Mouse (Mus musculus): Measurements from ENCODE around the gene Fam83d. TPM values are rescaled to one million over a fixed set of nuclear protein-coding genes. Genes with fewer than 3 reads are reported as not detected.
"Not testable (repeated sequence)": the region's sequence is repeated elsewhere in the genome, so short reads cannot be mapped to it uniquely, and the experiment has no call there.

The Fam83d gene
- polyA plus RNA-seq, 1 experiment from 2014 or later = 54.1 TPM

GRCm38 (mm10) chr2:158736247-158736646, 31.6 kb upstream of the Fam83d start:
- not testable (repeated sequence) for H3K36me3 ChIP-seq (replicated peaks; ENCODE audit: control insufficient read depth, insufficient read depth, low read depth, low read length); ATAC-seq (replicated peaks; ENCODE audit: insufficient number of reproducible peaks, low FRiP score, low TSS enrichment, low read depth); H3K9me3 ChIP-seq (replicated peaks; ENCODE audit: control insufficient read depth, low read length); H3K9ac ChIP-seq (replicated peaks; ENCODE audit: low read length); DNase-seq (ENCODE audit: low spot score); H3K4me2 ChIP-seq (ENCODE audit: low read depth, low read length); H3K4me1 ChIP-seq (ENCODE audit: control insufficient read depth, insufficient read depth, low read length); H3K4me3 ChIP-seq (ENCODE audit: low read depth, low read length); H3K27me3 ChIP-seq (ENCODE audit: control insufficient read depth, insufficient read depth, low read length); H3K27ac ChIP-seq (replicated peaks; ENCODE audit: low read depth, low read length)
- 88% methylated on average over 4 of the region's 4 CpGs for WGBS

- 88% methylated on average over 11 of the region's 11 CpGs for WGBS
- Histone ChIP-seq H3K9me3 (replicated peaks; ENCODE audit: control insufficient read depth, low read length) (no peaks in the 10 kb centered on the region), H3K27ac (replicated peaks; ENCODE audit: low read depth, low read length) (no peak overlapping the region), H3K9ac (replicated peaks; ENCODE audit: low read length) (no peak overlapping the region), H3K36me3 (replicated peaks; ENCODE audit: control insufficient read depth, insufficient read depth, low read depth, low read length) (no peaks in the 10 kb centered on the region), H3K4me2 (ENCODE audit: low read depth, low read length) (no peak overlapping the region), H3K4me1 (ENCODE audit: control insufficient read depth, insufficient read depth, low read length) (no peaks in the 10 kb centered on the region), H3K27me3 (ENCODE audit: control insufficient read depth, insufficient read depth, low read length) (no peaks in the 10 kb centered on the region), H3K4me3 (ENCODE audit: low read depth, low read length) (no peak overlapping the region)
- ATAC-seq (replicated peaks; ENCODE audit: insufficient number of reproducible peaks, low FRiP score, low TSS enrichment, low read depth) (no peak), DNase-seq (ENCODE audit: low spot score) (no peak)
These were observed 29.3 kb upstream of the Fam83d start for GRCm38 (mm10) chr2:158738591-158738990.

GRCm38 (mm10) chr2:158739113-158739512, 28.8 kb upstream of the Fam83d start:
- Histone ChIP-seq H3K27me3 (ENCODE audit: control insufficient read depth, insufficient read depth, low read length) (no peaks in the 10 kb centered on the region), H3K27ac (replicated peaks; ENCODE audit: low read depth, low read length) (no peak overlapping the region), H3K9me3 (replicated peaks; ENCODE audit: control insufficient read depth, low read length) (no peaks in the 10 kb centered on the region), H3K4me3 (ENCODE audit: low read depth, low read length) (no peak overlapping the region), H3K9ac (replicated peaks; ENCODE audit: low read length) (no peak overlapping the region), H3K4me1 (ENCODE audit: control insufficient read depth, insufficient read depth, low read length) (no peaks in the 10 kb centered on the region), H3K4me2 (ENCODE audit: low read depth, low read length) (no peak overlapping the region), H3K36me3 (replicated peaks; ENCODE audit: control insufficient read depth, insufficient read depth, low read depth, low read length) (no peaks in the 10 kb centered on the region)
- ATAC-seq (replicated peaks; ENCODE audit: insufficient number of reproducible peaks, low FRiP score, low TSS enrichment, low read depth) (no peak), DNase-seq (ENCODE audit: low spot score) (no peak)
- 77% methylated on average over 3 of the region's 3 CpGs for WGBS

- Histone ChIP-seq H3K9me3 (replicated peaks; ENCODE audit: control insufficient read depth, low read length) (no peaks in the 10 kb centered on the region), H3K9ac (replicated peaks; ENCODE audit: low read length) (no peak overlapping the region), H3K36me3 (replicated peaks; ENCODE audit: control insufficient read depth, insufficient read depth, low read depth, low read length) (no peaks in the 10 kb centered on the region), H3K4me1 (ENCODE audit: control insufficient read depth, insufficient read depth, low read length) (no peaks in the 10 kb centered on the region), H3K27ac (replicated peaks; ENCODE audit: low read depth, low read length) (no peak overlapping the region), H3K4me3 (ENCODE audit: low read depth, low read length) (no peak overlapping the region), H3K4me2 (ENCODE audit: low read depth, low read length) (no peak overlapping the region), H3K27me3 (ENCODE audit: control insufficient read depth, insufficient read depth, low read length) (no peaks in the 10 kb centered on the region)
- WGBS = 47% methylated on average over 9 of the region's 9 CpGs
- ATAC-seq (replicated peaks; ENCODE audit: insufficient number of reproducible peaks, low FRiP score, low TSS enrichment, low read depth) (0 out of 2 replicates have a peak, but pooled peaks have one; percentile 24), DNase-seq (ENCODE audit: low spot score) (no peak)
These were observed 26.8 kb upstream of the Fam83d start for GRCm38 (mm10) chr2:158741011-158741501.

- Histone ChIP-seq H3K4me3 (ENCODE audit: low read depth, low read length) (no peak overlapping the region), H3K27me3 (ENCODE audit: control insufficient read depth, insufficient read depth, low read length) (no peaks in the 10 kb centered on the region), H3K36me3 (replicated peaks; ENCODE audit: control insufficient read depth, insufficient read depth, low read depth, low read length) (no peaks in the 10 kb centered on the region), H3K9ac (replicated peaks; ENCODE audit: low read length) (no peak overlapping the region), H3K27ac (replicated peaks; ENCODE audit: low read depth, low read length) (no peak overlapping the region), H3K4me1 (ENCODE audit: control insufficient read depth, insufficient read depth, low read length) (no peaks in the 10 kb centered on the region), H3K4me2 (ENCODE audit: low read depth, low read length) (no peak overlapping the region), H3K9me3 (replicated peaks; ENCODE audit: control insufficient read depth, low read length) (no peaks in the 10 kb centered on the region)
- 73% methylated on average over 5 of the region's 5 CpGs for WGBS
- ATAC-seq (replicated peaks; ENCODE audit: insufficient number of reproducible peaks, low FRiP score, low TSS enrichment, low read depth) = no peak
- DNase-seq (ENCODE audit: low spot score) = no peak
These were observed 25.5 kb upstream of the Fam83d start for GRCm38 (mm10) chr2:158742431-158742830.

GRCm38 (mm10) chr2:158743518-158744141, 24.3 kb upstream of the Fam83d start:
- H3K9me3 ChIP-seq (replicated peaks; ENCODE audit: control insufficient read depth, low read length) = no peaks in the 10 kb centered on the region
- ATAC-seq (replicated peaks; ENCODE audit: insufficient number of reproducible peaks, low FRiP score, low TSS enrichment, low read depth) = no peak
- H3K4me3 ChIP-seq (ENCODE audit: low read depth, low read length) = no peak overlapping the region
- no peak for DNase-seq (ENCODE audit: low spot score)
- H3K4me2 ChIP-seq (ENCODE audit: low read depth, low read length) = no peak overlapping the region
- no peaks in the 10 kb centered on the region for H3K4me1 ChIP-seq (ENCODE audit: control insufficient read depth, insufficient read depth, low read length)
- no peak overlapping the region for H3K9ac ChIP-seq (replicated peaks; ENCODE audit: low read length)
- 90% methylated on average over 11 of the region's 11 CpGs for WGBS
- H3K27me3 ChIP-seq (ENCODE audit: control insufficient read depth, insufficient read depth, low read length) = no peaks in the 10 kb centered on the region
- H3K27ac ChIP-seq (replicated peaks; ENCODE audit: low read depth, low read length) = no peak overlapping the region
- H3K36me3 ChIP-seq (replicated peaks; ENCODE audit: control insufficient read depth, insufficient read depth, low read depth, low read length) = no peaks in the 10 kb centered on the region

- WGBS = 13% methylated on average over 2 of the region's 2 CpGs
- H3K4me1 ChIP-seq (ENCODE audit: control insufficient read depth, insufficient read depth, low read length) = no peaks in the 10 kb centered on the region
- H3K27ac ChIP-seq (replicated peaks; ENCODE audit: low read depth, low read length) = no peak overlapping the region
- no peak overlapping the region for H3K4me2 ChIP-seq (ENCODE audit: low read depth, low read length)
- no peaks in the 10 kb centered on the region for H3K36me3 ChIP-seq (replicated peaks; ENCODE audit: control insufficient read depth, insufficient read depth, low read depth, low read length)
- ATAC-seq (replicated peaks; ENCODE audit: insufficient number of reproducible peaks, low FRiP score, low TSS enrichment, low read depth) (no peak), DNase-seq (ENCODE audit: low spot score) (peak; percentile 68)
- H3K4me3 ChIP-seq (ENCODE audit: low read depth, low read length) = no peak overlapping the region
- no peak overlapping the region for H3K9ac ChIP-seq (replicated peaks; ENCODE audit: low read length)
- H3K9me3 ChIP-seq (replicated peaks; ENCODE audit: control insufficient read depth, low read length) = no peaks in the 10 kb centered on the region
- H3K27me3 ChIP-seq (ENCODE audit: control insufficient read depth, insufficient read depth, low read length) = no peaks in the 10 kb centered on the region
These were observed 22.8 kb upstream of the Fam83d start for GRCm38 (mm10) chr2:158745049-158745482.

GRCm38 (mm10) chr2:158746164-158746563, 21.7 kb upstream of the Fam83d start:
- Histone ChIP-seq H3K9me3 (replicated peaks; ENCODE audit: control insufficient read depth, low read length) (no peaks in the 10 kb centered on the region), H3K9ac (replicated peaks; ENCODE audit: low read length) (no peak overlapping the region), H3K4me2 (ENCODE audit: low read depth, low read length) (no peak overlapping the region), H3K4me3 (ENCODE audit: low read depth, low read length) (no peak overlapping the region), H3K4me1 (ENCODE audit: control insufficient read depth, insufficient read depth, low read length) (no peaks in the 10 kb centered on the region), H3K27ac (replicated peaks; ENCODE audit: low read depth, low read length) (no peak overlapping the region), H3K27me3 (ENCODE audit: control insufficient read depth, insufficient read depth, low read length) (no peaks in the 10 kb centered on the region), H3K36me3 (replicated peaks; ENCODE audit: control insufficient read depth, insufficient read depth, low read depth, low read length) (no peaks in the 10 kb centered on the region)
- WGBS = 82% methylated on average over 11 of the region's 11 CpGs
- ATAC-seq (replicated peaks; ENCODE audit: insufficient number of reproducible peaks, low FRiP score, low TSS enrichment, low read depth) (no peak), DNase-seq (ENCODE audit: low spot score) (no peak)
